Mouse (Mus musculus): Measurements from ENCODE around the gene Smap1. TPM values are rescaled to one million over a fixed set of nuclear protein-coding genes. Genes with fewer than 3 reads are reported as not detected.

Smap1 gene
- polyA plus RNA-seq, 1 experiment from 2014 or later = 44.9 TPM

- DNase-seq (ENCODE audit: low spot score) = no peak
- no peaks in the 10 kb centered on the region for H3K27me3 ChIP-seq (ENCODE audit: control insufficient read depth, insufficient read depth, low read length)
- no peaks in the 10 kb centered on the region for H3K9me3 ChIP-seq (ENCODE audit: control insufficient read depth, low read length)
- no peaks in the 10 kb centered on the region for H3K4me1 ChIP-seq (replicated peaks; ENCODE audit: control insufficient read depth, insufficient read depth)
- H3K4me3 ChIP-seq (ENCODE audit: low read depth, low read length) = no peak overlapping the region
- no peak overlapping the region for H3K4me2 ChIP-seq (replicated peaks; ENCODE audit: low read depth)
- ATAC-seq (ENCODE audit: low FRiP score, low TSS enrichment) = no peak
- no peaks in the 10 kb centered on the region for H3K36me3 ChIP-seq (ENCODE audit: control insufficient read depth, insufficient read depth, low read length)
- no peak overlapping the region for H3K9ac ChIP-seq (ENCODE audit: low read length)
- TF ChIP-seq CTCF (IDR thresholded peaks at IDR 0.05; ENCODE audit: low read depth) (no peak), EP300 (optimal IDR thresholded peaks at IDR 0.05) (no peak)
- H3K27ac ChIP-seq (replicated peaks) = no peak overlapping the region
- WGBS = 94% methylated on average over 7 of the region's 7 CpGs
These were observed 37.2 kb downstream of the Smap1 start for GRCm38 (mm10) chr1:23884914-23885313.

- Histone ChIP-seq H3K36me3 (ENCODE audit: control insufficient read depth, insufficient read depth, low read length) (no peaks in the 10 kb centered on the region), H3K9me3 (ENCODE audit: control insufficient read depth, low read length) (no peaks in the 10 kb centered on the region), H3K4me1 (replicated peaks; ENCODE audit: control insufficient read depth, insufficient read depth) (no peaks in the 10 kb centered on the region), H3K9ac (ENCODE audit: low read length) (no peak overlapping the region), H3K4me2 (replicated peaks; ENCODE audit: low read depth) (no peak overlapping the region), H3K27me3 (ENCODE audit: control insufficient read depth, insufficient read depth, low read length) (no peaks in the 10 kb centered on the region), H3K27ac (replicated peaks) (no peak overlapping the region), H3K4me3 (ENCODE audit: low read depth, low read length) (no peak overlapping the region)
- TF ChIP-seq EP300 (optimal IDR thresholded peaks at IDR 0.05) = no peak
- no peak for TF ChIP-seq CTCF (IDR thresholded peaks at IDR 0.05; ENCODE audit: low read depth)
- 63% methylated on average over 2 of the region's 2 CpGs for WGBS
- DNase-seq (ENCODE audit: low spot score) = no peak
- no peak for ATAC-seq (ENCODE audit: low FRiP score, low TSS enrichment)
These were observed 37.9 kb downstream of the Smap1 start for GRCm38 (mm10) chr1:23884087-23884668.

GRCm38 (mm10) chr1:23882681-23883080 lies 39.4 kb downstream of the Smap1 start:
- Histone ChIP-seq H3K4me3 (ENCODE audit: low read depth, low read length) (no peak overlapping the region), H3K27ac (replicated peaks) (no peak overlapping the region), H3K27me3 (ENCODE audit: control insufficient read depth, insufficient read depth, low read length) (no peaks in the 10 kb centered on the region), H3K9ac (ENCODE audit: low read length) (no peak overlapping the region), H3K36me3 (ENCODE audit: control insufficient read depth, insufficient read depth, low read length) (no peaks in the 10 kb centered on the region), H3K4me2 (replicated peaks; ENCODE audit: low read depth) (no peak overlapping the region), H3K9me3 (ENCODE audit: control insufficient read depth, low read length) (no peaks in the 10 kb centered on the region), H3K4me1 (replicated peaks; ENCODE audit: control insufficient read depth, insufficient read depth) (no peaks in the 10 kb centered on the region)
- no peak for TF ChIP-seq CTCF (IDR thresholded peaks at IDR 0.05; ENCODE audit: low read depth)
- TF ChIP-seq EP300 (optimal IDR thresholded peaks at IDR 0.05) = no peak
- WGBS = 98% methylated on average over 1 of the region's 1 CpGs
- DNase-seq (ENCODE audit: low spot score) (no peak), ATAC-seq (ENCODE audit: low FRiP score, low TSS enrichment) (no peak)

DNA sequence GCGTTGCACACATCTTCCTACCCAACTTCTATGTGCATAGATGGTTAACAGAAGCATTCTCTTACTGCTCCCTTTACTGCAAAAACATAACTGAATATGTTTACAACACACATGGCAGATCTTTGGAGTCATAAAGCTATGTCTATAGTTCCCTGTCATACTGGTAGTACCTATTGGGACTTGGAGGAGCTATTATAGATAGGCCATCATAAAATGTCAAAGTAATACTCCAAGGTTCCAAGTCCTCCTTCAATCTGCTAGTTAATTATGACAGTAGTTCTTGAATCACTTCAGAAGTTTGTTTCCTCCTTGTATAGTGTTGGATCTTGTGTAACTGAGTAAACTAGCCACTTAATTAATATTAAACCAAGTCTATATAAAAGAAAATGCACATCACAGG lies 49.9 kb downstream of the Smap1 start:
- Histone ChIP-seq H3K4me3 (ENCODE audit: low read depth, low read length) (no peak overlapping the region), H3K27ac (replicated peaks) (no peak overlapping the region), H3K4me2 (replicated peaks; ENCODE audit: low read depth) (no peak overlapping the region), H3K4me1 (replicated peaks; ENCODE audit: control insufficient read depth, insufficient read depth) (no peaks in the 10 kb centered on the region), H3K36me3 (ENCODE audit: control insufficient read depth, insufficient read depth, low read length) (no peaks in the 10 kb centered on the region), H3K9ac (ENCODE audit: low read length) (no peak overlapping the region), H3K27me3 (ENCODE audit: control insufficient read depth, insufficient read depth, low read length) (no peaks in the 10 kb centered on the region), H3K9me3 (ENCODE audit: control insufficient read depth, low read length) (no peaks in the 10 kb centered on the region)
- ATAC-seq (ENCODE audit: low FRiP score, low TSS enrichment) (no peak), DNase-seq (ENCODE audit: low spot score) (no peak)
- TF ChIP-seq CTCF (IDR thresholded peaks at IDR 0.05; ENCODE audit: low read depth) = no peak
- TF ChIP-seq EP300 (optimal IDR thresholded peaks at IDR 0.05) = no peak
- WGBS = 100% methylated on average over 1 of the region's 1 CpGs

GRCm38 (mm10) chr1:23867350-23867862 lies 54.7 kb downstream of the Smap1 start:
- DNase-seq (ENCODE audit: low spot score) = no peak
- Histone ChIP-seq H3K9me3 (ENCODE audit: control insufficient read depth, low read length) (no peaks in the 10 kb centered on the region), H3K9ac (ENCODE audit: low read length) (no peak overlapping the region), H3K4me2 (replicated peaks; ENCODE audit: low read depth) (no peak overlapping the region), H3K27me3 (ENCODE audit: control insufficient read depth, insufficient read depth, low read length) (no peaks in the 10 kb centered on the region), H3K4me1 (replicated peaks; ENCODE audit: control insufficient read depth, insufficient read depth) (no peaks in the 10 kb centered on the region), H3K4me3 (ENCODE audit: low read depth, low read length) (no peak overlapping the region), H3K27ac (replicated peaks) (no peak overlapping the region), H3K36me3 (ENCODE audit: control insufficient read depth, insufficient read depth, low read length) (peaks cover 4% of the 10 kb centered on the region)
- ATAC-seq (ENCODE audit: low FRiP score, low TSS enrichment) = no peak
- no peak for TF ChIP-seq EP300 (optimal IDR thresholded peaks at IDR 0.05)
- no peak for TF ChIP-seq CTCF (IDR thresholded peaks at IDR 0.05; ENCODE audit: low read depth)
- WGBS = 58% methylated on average over 2 of the region's 2 CpGs

DNA sequence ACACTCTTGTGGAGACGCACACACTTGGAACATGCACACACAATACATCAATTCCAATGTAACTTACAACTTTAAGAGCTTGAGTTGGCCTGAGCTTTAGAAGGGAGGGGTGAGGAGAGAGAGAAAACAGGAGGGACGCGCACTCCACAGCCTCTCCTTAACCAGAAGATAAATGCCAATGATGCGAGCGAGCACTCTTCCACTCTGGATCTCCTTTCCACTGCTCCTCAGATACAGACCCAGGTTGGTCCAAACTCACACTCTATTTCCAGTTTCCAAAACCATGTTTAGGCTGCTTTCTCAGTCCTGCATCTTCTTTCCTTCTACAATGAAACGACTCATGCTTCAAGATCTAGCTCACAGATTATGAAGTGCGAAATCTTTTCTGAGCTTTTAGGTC lies 56.6 kb downstream of the Smap1 start:
- 94% methylated on average over 7 of the region's 7 CpGs for WGBS
- no peak for TF ChIP-seq CTCF (IDR thresholded peaks at IDR 0.05; ENCODE audit: low read depth)
- TF ChIP-seq EP300 (optimal IDR thresholded peaks at IDR 0.05) = no peak

More for the DNA sequence above, 56.6 kb downstream of the Smap1 start:
- no peak overlapping the region for H3K4me2 ChIP-seq (replicated peaks; ENCODE audit: low read depth)
- H3K27ac ChIP-seq (replicated peaks) = no peak overlapping the region
- no peak overlapping the region for H3K4me3 ChIP-seq (ENCODE audit: low read depth, low read length)
- ATAC-seq (ENCODE audit: low FRiP score, low TSS enrichment) (no peak), DNase-seq (ENCODE audit: low spot score) (no peak)
- peaks cover 4% of the 10 kb centered on the region for H3K36me3 ChIP-seq (ENCODE audit: control insufficient read depth, insufficient read depth, low read length)
- no peaks in the 10 kb centered on the region for H3K27me3 ChIP-seq (ENCODE audit: control insufficient read depth, insufficient read depth, low read length)
- no peak overlapping the region for H3K9ac ChIP-seq (ENCODE audit: low read length)
- H3K9me3 ChIP-seq (ENCODE audit: control insufficient read depth, low read length) = no peaks in the 10 kb centered on the region
- H3K4me1 ChIP-seq (replicated peaks; ENCODE audit: control insufficient read depth, insufficient read depth) = no peaks in the 10 kb centered on the region

Data from stomach, postnatal 0 days (tissue).